Mouse (Mus musculus) erythroid progenitor cell, adult 5-6 weeks (primary cell): ENCODE measurements around the gene Emx2. TPM values are rescaled to one million over a fixed set of nuclear protein-coding genes. Genes with fewer than 3 reads are reported as not detected.

Experiments
- ATAC-seq: replicated peaks from 2 replicates; pipeline ENCODE4 v1.8.0; 2016; ENCODE audit warnings: moderate number of reproducible peaks, mild to moderate bottlenecking, moderate TSS enrichment, inconsistent platforms; ENCODE audit not compliant: poor library complexity, low FRiP score, severe bottlenecking
- total RNA-seq, 2 experiments: library from RNA; stranded (forward) in 1 of 2; stranded (reverse) in 1 of 2; fragments of 150-400 nt in 1 of 2; fragments of 186-747, 209-891 nt in 1 of 2; gene quantifications; 2 replicates each; pipeline versions ENCODE4 v1.2.3 to v1.2.4; 2015 to 2017; ENCODE audit warnings: low replicate concordance in 2 of 2

Emx2 gene
- total RNA-seq, 2 experiments from 2014 or later: not detected

- ATAC-seq: no peak
These were observed 3.6 kb downstream of the Emx2 start for GRCm38 (mm10) chr19:59461481-59462421.

- no peak for ATAC-seq
These were observed 4.5 kb downstream of the Emx2 start for GRCm38 (mm10) chr19:59462459-59463292.

DNA sequence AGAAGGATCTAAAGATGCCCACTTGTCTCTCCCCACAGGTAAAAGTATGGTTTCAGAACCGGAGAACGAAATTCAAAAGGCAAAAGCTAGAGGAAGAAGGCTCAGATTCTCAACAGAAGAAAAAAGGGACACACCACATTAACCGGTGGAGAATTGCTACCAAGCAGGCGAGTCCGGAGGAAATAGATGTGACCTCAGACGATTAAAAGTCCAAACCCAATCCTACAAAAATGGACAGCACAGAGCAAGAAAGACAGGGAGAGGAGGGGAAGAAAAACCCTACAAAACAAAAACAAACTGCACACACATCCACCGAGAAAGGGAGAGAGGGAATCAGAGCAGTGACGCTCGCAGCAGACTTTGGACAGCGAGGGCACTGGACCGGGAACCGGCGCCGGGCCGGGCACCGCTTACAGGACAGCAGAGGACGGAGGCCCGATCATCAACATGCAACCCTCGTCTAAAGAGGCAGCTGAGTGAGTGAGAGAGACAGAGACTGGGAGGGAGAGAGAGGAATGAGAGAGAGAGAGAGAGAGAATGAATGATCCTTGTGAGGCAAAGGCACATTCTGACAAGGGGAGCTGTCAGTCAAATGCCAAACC lies 5.8 kb downstream of the Emx2 start:
- no peak for ATAC-seq

DNA sequence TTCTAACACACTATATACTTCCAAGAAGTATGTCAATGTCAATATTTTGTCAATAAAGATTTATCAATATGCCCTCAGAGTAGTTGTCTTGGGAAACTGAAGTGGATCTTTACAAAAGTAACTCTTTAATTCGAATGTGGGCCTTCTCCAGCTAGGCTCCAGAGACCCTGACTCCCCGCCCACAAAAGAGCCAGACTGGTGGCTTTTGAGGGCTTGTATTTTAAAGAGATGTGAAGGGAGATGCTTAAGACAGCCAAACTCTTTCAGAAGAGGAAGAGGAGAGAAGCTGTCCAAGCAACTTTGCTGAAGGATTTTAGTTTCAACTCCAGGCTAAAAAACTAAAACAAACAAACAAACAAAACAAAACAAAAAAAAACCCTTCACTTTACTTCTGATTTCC lies 7.1 kb downstream of the Emx2 start:
- ATAC-seq: no peak

- no peak for ATAC-seq
These were observed 7.7 kb downstream of the Emx2 start for GRCm38 (mm10) chr19:59465751-59466410.

DNA sequence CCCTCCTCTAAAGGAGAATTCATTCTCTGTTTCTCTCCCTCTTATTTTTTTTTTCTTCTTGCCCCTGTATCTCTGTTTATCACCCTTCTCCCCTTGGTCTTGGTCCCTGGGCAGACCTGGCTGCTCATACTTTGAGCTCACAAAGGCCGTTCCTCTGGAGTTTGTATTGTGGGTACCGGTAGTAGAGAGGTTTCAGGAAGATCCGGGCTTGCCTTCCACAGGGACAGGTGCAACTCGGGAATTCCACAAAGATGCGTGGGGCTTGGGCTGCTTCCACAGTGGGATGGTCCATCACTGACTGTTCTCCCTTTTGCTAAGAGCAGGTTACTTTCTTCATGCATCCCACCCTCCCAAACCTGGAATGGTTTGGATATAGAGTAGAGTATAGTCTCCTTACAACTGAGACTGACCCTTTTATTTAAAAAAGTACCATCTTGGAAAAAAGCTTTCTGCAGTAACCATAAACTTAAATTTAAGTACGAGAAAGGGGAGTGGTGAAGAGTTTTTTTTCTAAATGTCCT lies 8.3 kb downstream of the Emx2 start:
- no peak for ATAC-seq

GRCm38 (mm10) chr19:59467016-59467412 lies 8.8 kb downstream of the Emx2 start:
- ATAC-seq: no peak

GRCm38 (mm10) chr19:59467413-59468064 lies 9.4 kb downstream of the Emx2 start:
- no peak for ATAC-seq

DNA sequence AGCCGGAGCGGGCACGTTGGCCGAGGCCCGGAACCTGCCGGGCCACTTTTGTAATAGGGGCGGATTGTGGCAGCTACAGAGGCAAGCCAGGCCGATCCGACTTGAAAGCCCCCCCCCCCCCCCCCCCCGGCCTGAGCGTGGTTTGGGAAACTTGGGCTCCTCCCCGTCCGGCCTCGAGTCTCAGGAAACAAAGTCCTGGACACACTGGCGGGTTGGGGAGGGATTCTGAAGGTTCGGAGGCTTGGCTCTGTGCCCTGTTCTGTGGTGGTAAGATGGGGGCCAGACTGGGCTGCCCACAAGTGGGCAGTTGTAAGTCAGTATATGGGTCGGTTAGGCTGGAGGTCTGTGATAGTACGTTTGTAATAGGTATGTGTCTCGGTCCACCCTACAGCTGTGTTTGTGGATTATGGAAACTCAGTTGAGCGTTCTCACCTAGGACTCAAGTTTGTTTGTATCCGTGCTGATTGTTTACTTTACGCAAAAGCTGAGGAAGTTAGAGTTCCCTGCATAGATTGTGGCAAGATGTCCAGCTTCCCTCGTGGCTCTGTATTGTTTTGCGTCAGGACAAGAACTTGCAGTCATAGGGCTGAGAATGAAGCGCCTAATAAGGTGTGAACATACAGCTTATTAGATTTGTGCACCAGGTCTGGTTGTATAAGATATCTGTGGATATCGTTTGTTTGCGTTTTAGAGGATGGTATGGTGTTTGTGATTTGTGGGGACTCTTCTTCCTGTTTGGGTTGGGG lies 10.1 kb downstream of the Emx2 start:
- no peak for ATAC-seq

DNA sequence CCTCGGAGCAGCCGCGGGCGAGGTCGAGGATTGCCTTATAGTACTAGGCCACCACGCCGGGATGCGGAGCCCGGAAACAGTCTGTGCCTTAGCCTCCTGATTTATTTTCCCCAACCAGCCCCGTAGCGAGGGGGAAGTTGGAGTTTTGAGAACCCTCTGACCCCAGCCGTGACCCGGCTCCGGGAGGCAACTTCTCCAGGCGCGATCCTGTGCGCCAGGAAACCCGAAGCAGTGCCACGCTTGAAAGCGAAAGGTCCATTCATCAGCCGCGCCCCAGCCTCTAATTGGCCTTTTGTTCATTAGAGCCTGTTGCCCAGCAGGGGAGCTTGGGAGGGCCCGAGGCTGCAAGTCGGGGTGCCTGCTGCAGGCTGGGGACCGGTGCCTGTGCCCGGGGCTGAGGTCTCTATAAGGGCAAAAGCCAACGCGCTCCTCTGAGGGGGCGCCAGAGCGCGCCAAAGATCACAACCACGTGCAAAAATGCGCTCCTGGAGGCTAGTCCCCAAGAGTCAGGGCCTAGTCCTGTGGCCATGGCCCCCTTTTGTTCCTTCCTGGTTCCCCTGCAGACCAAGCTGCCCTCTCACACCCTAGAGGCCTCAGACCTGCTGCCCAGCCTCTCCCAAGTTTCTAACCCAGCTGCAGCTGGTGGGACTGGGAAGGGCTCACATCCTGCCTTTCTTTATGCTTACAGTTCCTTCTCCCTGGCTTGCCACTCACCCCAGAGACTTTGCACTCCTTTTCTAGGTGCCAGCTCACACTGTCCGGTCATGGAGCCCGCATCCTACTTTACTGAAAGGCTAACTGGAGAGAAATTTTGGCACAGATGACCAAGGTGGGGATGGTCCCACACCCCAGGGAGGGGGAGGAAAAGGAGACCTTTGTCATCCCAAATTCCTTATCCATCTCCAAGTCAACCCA lies 11.1 kb downstream of the Emx2 start:
- no peak for ATAC-seq

GRCm38 (mm10) chr19:59470074-59470630 lies 12.0 kb downstream of the Emx2 start:
- ATAC-seq: no peak

DNA sequence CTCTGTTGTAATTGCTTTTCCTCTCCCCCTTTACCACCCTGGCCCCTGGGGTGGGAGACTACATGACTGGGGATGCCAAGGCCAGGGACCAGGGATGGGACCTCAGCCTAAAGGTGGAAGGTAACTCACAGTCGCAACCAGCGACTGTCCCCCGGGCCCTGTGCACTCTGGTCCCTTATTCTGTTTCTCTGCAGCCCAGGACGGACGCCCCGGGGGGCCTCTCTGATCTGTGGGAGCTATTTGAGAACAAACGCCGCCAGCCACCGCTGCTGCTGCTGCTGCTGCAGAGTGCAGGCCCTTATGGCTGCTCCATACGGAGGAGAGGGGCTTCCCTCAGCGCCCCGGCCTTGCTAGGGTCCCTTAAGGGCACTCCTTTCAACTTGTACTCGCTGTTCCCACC lies 12.7 kb downstream of the Emx2 start:
- no peak for ATAC-seq

DNA sequence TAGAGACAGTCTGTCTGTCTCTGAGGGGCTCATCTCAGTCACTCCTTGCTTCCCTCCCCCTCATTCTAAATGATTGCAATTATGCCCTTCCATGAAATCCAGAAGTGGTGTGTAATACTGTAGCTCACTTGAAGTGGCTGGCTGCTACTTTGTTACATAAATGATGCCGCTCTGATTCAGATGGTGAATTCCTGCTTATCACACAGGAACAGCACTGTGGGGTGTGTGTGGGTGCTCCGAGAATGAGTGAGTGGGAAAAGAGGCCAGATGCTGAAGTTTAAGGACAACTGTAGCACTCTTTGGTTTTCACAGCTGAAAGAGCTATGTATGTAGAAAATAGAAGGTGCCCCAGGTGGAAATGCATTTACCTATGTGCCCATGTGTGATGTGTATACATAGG lies 14.7 kb downstream of the Emx2 start:
- no peak for ATAC-seq

DNA sequence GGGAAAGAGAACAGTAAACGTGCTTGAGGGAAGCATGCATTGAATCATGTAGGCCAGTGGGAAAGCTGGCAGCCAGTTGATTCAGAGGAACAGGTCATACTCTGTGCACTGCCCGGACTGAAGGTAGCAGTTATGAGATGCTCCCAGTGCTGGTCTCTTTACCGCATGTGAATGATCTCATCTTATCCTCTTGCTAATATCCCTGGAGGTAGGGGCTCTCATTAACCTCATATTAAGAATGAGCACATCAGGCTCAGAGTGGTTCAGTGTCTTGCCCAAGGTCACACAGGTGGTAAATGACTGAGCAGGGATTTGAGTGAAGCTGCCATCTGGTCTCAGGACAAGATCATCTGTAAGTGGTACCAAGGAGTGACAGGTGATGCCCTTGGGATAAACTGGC lies 21.7 kb downstream of the Emx2 start:
- no peak for ATAC-seq

GRCm38 (mm10) chr19:59480563-59480962 lies 22.4 kb downstream of the Emx2 start:
- no peak for ATAC-seq

DNA sequence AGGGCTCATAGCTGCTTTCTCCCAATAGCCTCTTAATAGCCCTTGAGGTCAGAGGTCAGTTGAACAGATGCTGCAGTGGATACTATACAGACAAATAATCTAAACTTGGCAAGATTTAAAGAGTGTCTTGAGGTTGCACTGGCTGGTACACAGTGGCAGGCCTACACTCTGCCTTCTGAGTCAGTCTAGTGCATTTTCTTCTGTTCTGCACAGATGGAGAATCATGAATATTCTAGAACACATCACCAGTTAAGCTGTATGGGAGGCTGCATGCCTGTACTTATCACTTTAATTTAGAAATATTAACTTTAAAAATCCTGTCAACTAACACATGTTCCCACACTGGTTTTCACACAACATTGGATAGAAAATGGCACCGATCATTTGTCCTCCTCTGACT lies 34.1 kb downstream of the Emx2 start:
- no peak for ATAC-seq

DNA sequence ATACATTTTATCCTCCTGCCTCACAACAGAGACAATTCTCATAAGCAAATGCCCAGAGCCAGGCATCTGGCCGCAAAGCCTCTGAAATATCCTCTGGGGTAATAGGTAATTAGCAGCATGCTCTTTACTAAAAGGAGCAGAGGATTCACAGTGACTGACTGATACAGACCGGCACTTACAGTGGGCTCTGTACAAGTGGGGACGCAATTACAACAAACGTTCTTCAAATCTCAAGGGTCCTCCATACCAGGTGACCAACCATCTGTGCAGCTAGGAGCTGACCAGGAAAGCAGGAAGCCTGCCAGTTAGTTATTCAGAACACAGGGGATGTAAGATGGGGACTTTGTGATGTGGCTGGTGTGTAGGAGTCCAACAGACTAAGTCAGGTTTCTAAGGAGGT lies 38.7 kb downstream of the Emx2 start:
- no peak for ATAC-seq
